Mouse (Mus musculus): ENCODE results near the gene Arpc5. TPM values are rescaled to one million over a fixed set of nuclear protein-coding genes. Genes with fewer than 3 reads are reported as not detected.
"Not testable (repeated sequence)": the region's sequence is repeated elsewhere in the genome, so short reads cannot be mapped to it uniquely, and the experiment has no call there.

The Arpc5 gene
- polyA plus RNA-seq, 1 experiment from 2014 or later: 210 TPM

- ATAC-seq (ENCODE audit: low FRiP score, low read depth): peak; percentile 19; the same call in 1 of the 2 replicates
- Histone ChIP-seq H3K9me3 (no peaks in the 10 kb centered on the region), H3K4me3 (no peak overlapping the region), H3K36me3 (no peaks in the 10 kb centered on the region), H3K27me3 (no peaks in the 10 kb centered on the region), H3K4me2 (replicated peaks) (no peak overlapping the region), H3K9ac (no peak overlapping the region), H3K27ac (no peak overlapping the region), H3K4me1 (0 out of 2 replicates have a peak, but pooled peaks cover 3% of the 10 kb centered on the region)
- 7% methylated on average over 5 of the region's 5 CpGs for WGBS
Observed at GRCm38 (mm10) chr1:152746426-152746825, 19.9 kb upstream of the Arpc5 start.

- Histone ChIP-seq H3K36me3 (no peaks in the 10 kb centered on the region), H3K4me1 (0 out of 2 replicates have a peak, but pooled peaks cover 3% of the 10 kb centered on the region), H3K27ac (no peak overlapping the region), H3K9me3 (no peaks in the 10 kb centered on the region), H3K4me2 (replicated peaks) (no peak overlapping the region), H3K9ac (no peak overlapping the region), H3K27me3 (no peaks in the 10 kb centered on the region), H3K4me3 (no peak overlapping the region)
- WGBS: 77% methylated on average over 9 of the region's 9 CpGs
- no peak for ATAC-seq (ENCODE audit: low FRiP score, low read depth)
Observed at GRCm38 (mm10) chr1:152749276-152749675, 17.1 kb upstream of the Arpc5 start.

GRCm38 (mm10) chr1:152750312-152750965, 15.9 kb upstream of the Arpc5 start, which contains the start of gene Apobec4:
Gene Apobec4, plus strand, starts transcription at chr1:152750551.
- Histone ChIP-seq H3K4me2 (replicated peaks) (no peak within 1 kb of the TSS), H3K9ac (no peak within 1 kb of the TSS), H3K27me3 (no peaks in the 10 kb centered on the region), H3K9me3 (no peaks in the 10 kb centered on the region), H3K4me3 (no peak within 1 kb of the TSS), H3K27ac (no peak within 1 kb of the TSS), H3K4me1 (0 out of 2 replicates have a peak, but pooled peaks cover 3% of the 10 kb centered on the region), H3K36me3 (no peaks in the 10 kb centered on the region)
- WGBS: 73% methylated on average over 13 of the region's 13 CpGs
- ATAC-seq (ENCODE audit: low FRiP score, low read depth): no peak

- no peak overlapping the region for H3K27ac ChIP-seq
- WGBS: 76% methylated on average over 2 of the region's 2 CpGs
- H3K4me3 ChIP-seq: no peak overlapping the region
- no peaks in the 10 kb centered on the region for H3K36me3 ChIP-seq
- peaks cover 13% of the 10 kb centered on the region for H3K4me1 ChIP-seq
- no peak overlapping the region for H3K9ac ChIP-seq
- no peak for ATAC-seq (ENCODE audit: low FRiP score, low read depth)
- H3K9me3 ChIP-seq: no peaks in the 10 kb centered on the region
- no peak overlapping the region for H3K4me2 ChIP-seq (replicated peaks)
- peaks cover 8% of the 10 kb centered on the region for H3K27me3 ChIP-seq
Observed at GRCm38 (mm10) chr1:152761791-152762190, 4.6 kb upstream of the Arpc5 start.

GRCm38 (mm10) chr1:152766804-152767748, 734 bp downstream of the Arpc5 start:
- H3K27me3 ChIP-seq: peaks cover 8% of the 10 kb centered on the region
- peaks cover 19% of the 10 kb centered on the region for H3K4me1 ChIP-seq
- peak overlapping the region; percentile 97 for H3K4me2 ChIP-seq (replicated peaks)
- no peaks in the 10 kb centered on the region for H3K9me3 ChIP-seq
- peak overlapping the region; percentile 98 for H3K4me3 ChIP-seq
- peak; percentile 46; the same call in 1 of the 2 replicates for ATAC-seq (ENCODE audit: low FRiP score, low read depth)
- peaks cover 24% of the 10 kb centered on the region for H3K36me3 ChIP-seq
- 3% methylated on average over 59 of the region's 60 CpGs for WGBS
- H3K9ac ChIP-seq: peak overlapping the region; percentile 95
- peak overlapping the region; percentile 72; the same call in 1 of the 2 replicates for H3K27ac ChIP-seq

GRCm38 (mm10) chr1:152767749-152768488, 1.6 kb downstream of the Arpc5 start:
- ATAC-seq (ENCODE audit: low FRiP score, low read depth): no peak
- WGBS: 9% methylated on average over 5 of the region's 5 CpGs
- no peak overlapping the region for H3K27ac ChIP-seq
- peak overlapping the region; percentile 97; the same call in 1 of the 2 replicates for H3K4me2 ChIP-seq (replicated peaks)
- no peak overlapping the region for H3K9ac ChIP-seq
- peaks cover 8% of the 10 kb centered on the region for H3K27me3 ChIP-seq
- H3K4me1 ChIP-seq: peaks cover 19% of the 10 kb centered on the region
- peak overlapping the region; percentile 98 for H3K4me3 ChIP-seq
- H3K36me3 ChIP-seq: peaks cover 32% of the 10 kb centered on the region
- no peaks in the 10 kb centered on the region for H3K9me3 ChIP-seq

- Histone ChIP-seq H3K27ac (no peak overlapping the region), H3K36me3 (peaks cover 62% of the 10 kb centered on the region), H3K9ac (no peak overlapping the region), H3K9me3 (no peaks in the 10 kb centered on the region), H3K4me1 (0 out of 2 replicates have a peak, but pooled peaks cover 5% of the 10 kb centered on the region), H3K27me3 (no peaks in the 10 kb centered on the region), H3K4me2 (replicated peaks) (no peak overlapping the region), H3K4me3 (no peak overlapping the region)
- WGBS: 83% methylated on average over 9 of the region's 9 CpGs
- no peak for ATAC-seq (ENCODE audit: low FRiP score, low read depth)
Observed at GRCm38 (mm10) chr1:152771016-152771415, 4.7 kb downstream of the Arpc5 start.

GRCm38 (mm10) chr1:152774601-152775000, 8.3 kb downstream of the Arpc5 start:
- not testable (repeated sequence) for H3K9ac ChIP-seq; H3K4me3 ChIP-seq; H3K4me2 ChIP-seq (replicated peaks); ATAC-seq (ENCODE audit: low FRiP score, low read depth); H3K9me3 ChIP-seq; H3K4me1 ChIP-seq; H3K27me3 ChIP-seq; H3K27ac ChIP-seq
- 86% methylated on average over 3 of the region's 3 CpGs for WGBS
- peaks cover 65% of the 10 kb centered on the region for H3K36me3 ChIP-seq

- H3K36me3 ChIP-seq: peaks cover 26% of the 10 kb centered on the region
- H3K4me3 ChIP-seq: no peak overlapping the region
- H3K9me3 ChIP-seq: no peaks in the 10 kb centered on the region
- H3K27ac ChIP-seq: no peak overlapping the region
- H3K4me2 ChIP-seq (replicated peaks): no peak overlapping the region
- ATAC-seq (ENCODE audit: low FRiP score, low read depth): 0 out of 2 replicates have a peak, but pooled peaks have one; percentile 54
- H3K9ac ChIP-seq: no peak overlapping the region
- H3K4me1 ChIP-seq: no peaks in the 10 kb centered on the region
- H3K27me3 ChIP-seq: no peaks in the 10 kb centered on the region
- 38% methylated on average over 10 of the region's 10 CpGs for WGBS
Observed at GRCm38 (mm10) chr1:152779071-152779737, 12.9 kb downstream of the Arpc5 start.

- no peak overlapping the region for H3K27ac ChIP-seq
- peaks cover 4% of the 10 kb centered on the region; the same call in 1 of the 2 replicates for H3K27me3 ChIP-seq
- no peaks in the 10 kb centered on the region for H3K9me3 ChIP-seq
- H3K9ac ChIP-seq: no peak overlapping the region
- no peaks in the 10 kb centered on the region for H3K4me1 ChIP-seq
- H3K4me3 ChIP-seq: no peak overlapping the region
- H3K36me3 ChIP-seq: no peaks in the 10 kb centered on the region
- WGBS: 95% methylated on average over 8 of the region's 8 CpGs
- no peak overlapping the region for H3K4me2 ChIP-seq (replicated peaks)
- no peak for ATAC-seq (ENCODE audit: low FRiP score, low read depth)
Observed at GRCm38 (mm10) chr1:152784620-152785019, 18.3 kb downstream of the Arpc5 start.

- not testable (repeated sequence) for H3K36me3 ChIP-seq; H3K9ac ChIP-seq; ATAC-seq (ENCODE audit: low FRiP score, low read depth); H3K27ac ChIP-seq; H3K9me3 ChIP-seq; H3K4me1 ChIP-seq; H3K4me3 ChIP-seq; H3K27me3 ChIP-seq; H3K4me2 ChIP-seq (replicated peaks)
- WGBS: 84% methylated on average over 3 of the region's 3 CpGs
Observed at GRCm38 (mm10) chr1:152785446-152785845, 19.1 kb downstream of the Arpc5 start.

All from limb, embryonic 13.5 days (tissue).